Mouse (Mus musculus): ENCODE results near the gene Ccdc187. TPM values are rescaled to one million over a fixed set of nuclear protein-coding genes. Genes with fewer than 3 reads are reported as not detected.

Ccdc187 gene
- total RNA-seq, 2 experiments from 2014 or later = 0.59 to 0.76 TPM

GRCm38 (mm10) chr2:26313394-26313793 is 19.0 kb upstream of the Ccdc187 start:
- no peak for DNase-seq (ENCODE audit: low spot score in 2 of 2)
- H3K4me3 ChIP-seq = no peak overlapping the region
- H3K27ac ChIP-seq = no peak overlapping the region
- TF ChIP-seq CTCF (conservative IDR thresholded peaks at IDR 0.05) = no peak

- no peak overlapping the region for H3K4me3 ChIP-seq
- TF ChIP-seq CTCF (conservative IDR thresholded peaks at IDR 0.05) = peak; percentile 31
- DNase-seq (ENCODE audit: low spot score in 2 of 2) = no peak
- H3K27ac ChIP-seq = no peak overlapping the region
Measured at GRCm38 (mm10) chr2:26312812-26313211, 18.5 kb upstream of the Ccdc187 start.

- Histone ChIP-seq H3K27ac (no peak overlapping the region), H3K4me3 (no peak overlapping the region)
- no peak for DNase-seq (ENCODE audit: low spot score in 2 of 2)
- TF ChIP-seq CTCF (conservative IDR thresholded peaks at IDR 0.05) = no peak
Measured at GRCm38 (mm10) chr2:26311936-26312335, 17.6 kb upstream of the Ccdc187 start.

GRCm38 (mm10) chr2:26309739-26310138 is 15.4 kb upstream of the Ccdc187 start:
- TF ChIP-seq CTCF (conservative IDR thresholded peaks at IDR 0.05) = no peak
- Histone ChIP-seq H3K4me3 (no peak overlapping the region), H3K27ac (no peak overlapping the region)
- no peak for DNase-seq (ENCODE audit: low spot score in 2 of 2)

GRCm38 (mm10) chr2:26306702-26307101 is 12.3 kb upstream of the Ccdc187 start:
- no peak for TF ChIP-seq CTCF (conservative IDR thresholded peaks at IDR 0.05)
- H3K27ac ChIP-seq = no peak overlapping the region
- no peak overlapping the region for H3K4me3 ChIP-seq
- no peak for DNase-seq (ENCODE audit: low spot score in 2 of 2)

GRCm38 (mm10) chr2:26305555-26305954 is 11.2 kb upstream of the Ccdc187 start:
- Histone ChIP-seq H3K4me3 (no peak overlapping the region), H3K27ac (no peak overlapping the region)
- TF ChIP-seq CTCF (conservative IDR thresholded peaks at IDR 0.05) = no peak
- DNase-seq (ENCODE audit: low spot score in 2 of 2) = no peak

- DNase-seq (ENCODE audit: low spot score in 2 of 2) = no peak
- H3K27ac ChIP-seq = no peak overlapping the region
- H3K4me3 ChIP-seq = no peak overlapping the region
- TF ChIP-seq CTCF (conservative IDR thresholded peaks at IDR 0.05) = no peak
Measured at GRCm38 (mm10) chr2:26304711-26305110, 10.4 kb upstream of the Ccdc187 start.

- Histone ChIP-seq H3K4me3 (no peak overlapping the region), H3K27ac (no peak overlapping the region)
- no peak for DNase-seq (ENCODE audit: low spot score in 2 of 2)
- no peak for TF ChIP-seq CTCF (conservative IDR thresholded peaks at IDR 0.05)
Measured at GRCm38 (mm10) chr2:26302005-26302503, 7.7 kb upstream of the Ccdc187 start.

- H3K4me3 ChIP-seq = no peak overlapping the region
- DNase-seq (ENCODE audit: low spot score in 2 of 2) = peak; percentile 84 to 94
- peak overlapping the region; percentile 90 for H3K27ac ChIP-seq
- peak; percentile 96 for TF ChIP-seq CTCF (conservative IDR thresholded peaks at IDR 0.05)
Measured at GRCm38 (mm10) chr2:26300808-26301174, 6.4 kb upstream of the Ccdc187 start.

- Histone ChIP-seq H3K27ac (peak overlapping the region; percentile 90), H3K4me3 (no peak overlapping the region)
- peak in 1 of 2 experiments; percentile 33 for DNase-seq (ENCODE audit: low spot score in 2 of 2)
- TF ChIP-seq CTCF (conservative IDR thresholded peaks at IDR 0.05) = no peak
Measured at GRCm38 (mm10) chr2:26300161-26300807, 5.9 kb upstream of the Ccdc187 start.

- TF ChIP-seq CTCF (conservative IDR thresholded peaks at IDR 0.05) = no peak
- no peak overlapping the region for H3K4me3 ChIP-seq
- DNase-seq (ENCODE audit: low spot score in 2 of 2) = no peak
Measured at GRCm38 (mm10) chr2:26299336-26299735, 5.0 kb upstream of the Ccdc187 start.

GRCm38 (mm10) chr2:26298856-26299230 is 4.5 kb upstream of the Ccdc187 start:
- no peak for DNase-seq (ENCODE audit: low spot score in 2 of 2)
- no peak overlapping the region for H3K4me3 ChIP-seq
- TF ChIP-seq CTCF (conservative IDR thresholded peaks at IDR 0.05) = no peak

More at GRCm38 (mm10) chr2:26299336-26299735, 5.0 kb upstream of the Ccdc187 start:
- H3K27ac ChIP-seq = peak overlapping the region; percentile 90

GRCm38 (mm10) chr2:26298208-26298855 is 4.0 kb upstream of the Ccdc187 start:
- peak; percentile 69 to 78 for DNase-seq (ENCODE audit: low spot score in 2 of 2)
- H3K27ac ChIP-seq = peak overlapping the region; percentile 90
- no peak overlapping the region; the same call in 1 of the 2 replicates for H3K4me3 ChIP-seq
- TF ChIP-seq CTCF (conservative IDR thresholded peaks at IDR 0.05) = no peak

More at GRCm38 (mm10) chr2:26298856-26299230, 4.5 kb upstream of the Ccdc187 start:
- H3K27ac ChIP-seq = peak overlapping the region; percentile 90
